15 mouse cellular contexts compared by ENCODE assay signal in genomic region chr2:90532095-90532494, GRCm38 (mm10). TPM values are rescaled to one million over a fixed set of nuclear protein-coding genes. Genes with fewer than 3 reads are reported as not detected.
A peak's percentile ranks its signal among the peaks of the same experiment; 100 is the strongest.
DNase-seq lines count a peak whose midpoint lies in the region; ATAC-seq and TF ChIP-seq lines count a peak whose summit lies in the region.
"Had no signal": no experiment of that assay in that cellular context is flagged by ENCODE, and none has a peak within 500 bp of the region (broad histone marks: within the 10 kb centered on the region; RNA-seq: fewer than 3 reads in every experiment).

No protein-coding gene starts in this region.

- H3K9me3 ChIP-seq in lung, postnatal 0 days (ENCODE audit: low read length): no peaks in the 10 kb centered on the region
- H3K9me3 ChIP-seq: embryonic facial prominence, embryonic 10.5 days; hindbrain, embryonic 13.5 days; midbrain, embryonic 12.5 days had no signal

- no peak overlapping the region for H3K4me3 ChIP-seq in lung, postnatal 0 days (ENCODE audit: low read depth, low read length)
- H3K4me3 ChIP-seq: embryonic facial prominence, embryonic 10.5 days; hindbrain, embryonic 13.5 days; midbrain, embryonic 12.5 days had no signal

- H3K4me2 ChIP-seq in lung, postnatal 0 days (replicated peaks; ENCODE audit: low read depth, low read length): no peak overlapping the region
- H3K4me2 ChIP-seq: hindbrain, embryonic 13.5 days; midbrain, embryonic 12.5 days had no signal

- 66% methylated on average over 5 of the region's 5 CpGs for WGBS in lung, postnatal 0 days

- TF ChIP-seq CTCF in lung, postnatal 0 days (IDR thresholded peaks at IDR 0.05): no peak

- H3K27me3 ChIP-seq in lung, postnatal 0 days (replicated peaks; ENCODE audit: insufficient read depth, low read length): no peaks in the 10 kb centered on the region
- H3K27me3 ChIP-seq: hindbrain, embryonic 13.5 days; midbrain, embryonic 12.5 days had no signal

- intact Hi-C loops in heart, postnatal 14 days (cut with DNase I): no loop called here

- H3K36me3 ChIP-seq in lung, postnatal 0 days (ENCODE audit: insufficient read depth, low read length): no peaks in the 10 kb centered on the region
- H3K36me3 ChIP-seq: embryonic facial prominence, embryonic 10.5 days; hindbrain, embryonic 13.5 days; midbrain, embryonic 12.5 days had no signal

- DNase-seq in lung, postnatal 0 days (ENCODE audit: low spot score): peak; percentile 53
- no peak for DNase-seq in lung, postnatal 10 days
- DNase-seq in heart, postnatal 14 days: peak; percentile 34 to 41
- DNase-seq in thymus, adult 18-20 months: no peak
- no peak for DNase-seq in cerebellum, adult 9-10 months
- DNase-seq: cerebellum, adult 9-11 months; kidney, postnatal 10 days; left cerebral cortex, postnatal 4 days had no signal

- H3K4me1 ChIP-seq in lung, postnatal 0 days (ENCODE audit: insufficient read depth, low read depth, low read length): peaks cover 1% of the 10 kb centered on the region; the same call in 1 of the 2 replicates

- no peak overlapping the region for H3K9ac ChIP-seq in lung, postnatal 0 days (replicated peaks; ENCODE audit: low read depth)
- H3K9ac ChIP-seq: hindbrain, embryonic 13.5 days; liver, embryonic 14.5 days; midbrain, embryonic 12.5 days had no signal

- no peak for TF ChIP-seq EP300 in lung, postnatal 0 days (IDR thresholded peaks at IDR 0.05)

- ATAC-seq in lung, postnatal 0 days: peak; percentile 49
- ATAC-seq in common myeloid progenitor, adult 5-6 weeks (replicated peaks; ENCODE audit: low read depth, poor library complexity, severe bottlenecking): peak; percentile 59
- peak; percentile 36; the same call in 1 of the 2 replicates for ATAC-seq in neutrophil, adult 5-6 weeks (ENCODE audit: extremely low read depth, insufficient number of reproducible peaks, low FRiP score, poor library complexity, severe bottlenecking)
- ATAC-seq: intestine, embryonic 16.5 days had no signal

- no peak overlapping the region for H3K27ac ChIP-seq in lung, postnatal 0 days (ENCODE audit: low read length)
- H3K27ac ChIP-seq: embryonic facial prominence, embryonic 10.5 days; hindbrain, embryonic 13.5 days; liver, embryonic 14.5 days; midbrain, embryonic 12.5 days had no signal

RNA-seq across cellular contexts. Expression of gene Ptprj, which starts 48.4 kb away (rescaled TPM):
- polyA plus RNA-seq in lung, postnatal 0 days (2015; fragmentation: Nextera tagmentation; extraction: Ambion mirVana): 4.2 TPM in 2 replicates
- total RNA-seq in common myeloid progenitor, adult 5-6 weeks (2017): 19.4 and 22.7 TPM in 2 replicates
- 1 to 10 TPM; 9.0 to 9.1 TPM for total RNA-seq in heart, postnatal 14 days (2021)
- total RNA-seq in neutrophil, adult 5-6 weeks (2017): 93.1 and 93.8 TPM in 2 replicates

Comparison
In these comparisons a context has a peak if more than half of its experiments do, and no peak if none do; other contexts are left out.
1. DNase-seq: peak in lung, postnatal 0 days (single experiment) and heart, postnatal 14 days (2 of 2); none in lung, postnatal 10 days (single experiment), thymus, adult 18-20 months (0 of 2) and cerebellum, adult 9-10 months (single experiment).
2. Peak in every context shown above with its lines, with median percentiles within 50 percentile points of each other: ATAC-seq.